Mouse (Mus musculus): ENCODE results near the gene St6galnac5. TPM values are rescaled to one million over a fixed set of nuclear protein-coding genes. Genes with fewer than 3 reads are reported as not detected.
"Not testable (repeated sequence)": the region's sequence is repeated elsewhere in the genome, so short reads cannot be mapped to it uniquely, and the experiment has no call there.

The St6galnac5 gene
- polyA plus RNA-seq, 1 experiment = 0.28 TPM

DNA sequence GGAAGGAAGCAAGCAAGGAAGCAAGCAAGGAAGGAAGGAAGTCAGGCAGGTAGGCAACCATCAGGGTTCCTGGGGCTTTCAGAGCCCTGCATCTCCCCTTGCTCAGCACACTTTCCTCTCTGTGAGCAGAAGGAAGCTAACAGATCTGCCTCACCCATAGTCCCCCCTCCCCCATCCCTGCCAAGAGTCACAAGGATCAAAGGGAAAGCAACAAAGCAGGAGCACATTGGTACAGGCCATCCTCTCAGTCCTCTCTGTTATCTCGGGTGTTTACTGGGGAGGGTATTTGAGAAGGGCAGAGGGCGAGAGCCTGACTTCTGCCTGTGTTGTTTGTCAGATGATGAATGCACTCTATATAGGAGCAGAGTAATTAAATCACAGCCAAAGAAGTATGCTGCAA lies 184.7 kb downstream of the St6galnac5 start:
- TF ChIP-seq POLR2A (IDR thresholded peaks at IDR 0.05; ENCODE audit: low read depth, low read length) (no peak), CTCF (IDR thresholded peaks at IDR 0.05; ENCODE audit: extremely low read depth, insufficient read length, insufficient replicate concordance, low read depth, low read length) (no peak)
- Histone ChIP-seq H3K27ac (ENCODE audit: insufficient read depth, low read depth, low read length) (no peak overlapping the region), H3K27me3 (ENCODE audit: control insufficient read depth, insufficient read depth, low read length) (no peaks in the 10 kb centered on the region), H3K4me1 (ENCODE audit: control insufficient read depth, insufficient read depth, insufficient read length, low read length) (no peaks in the 10 kb centered on the region), H3K36me3 (ENCODE audit: control insufficient read depth, insufficient read depth, low read length) (no peaks in the 10 kb centered on the region), H3K4me3 (ENCODE audit: low read depth, low read length) (no peak overlapping the region)
- 21% methylated on average over 2 of the region's 2 CpGs for WGBS

- 74% methylated on average over 4 of the region's 4 CpGs for WGBS
Observed at GRCm38 (mm10) chr3:152796216-152796615, 185.8 kb downstream of the St6galnac5 start.

DNA sequence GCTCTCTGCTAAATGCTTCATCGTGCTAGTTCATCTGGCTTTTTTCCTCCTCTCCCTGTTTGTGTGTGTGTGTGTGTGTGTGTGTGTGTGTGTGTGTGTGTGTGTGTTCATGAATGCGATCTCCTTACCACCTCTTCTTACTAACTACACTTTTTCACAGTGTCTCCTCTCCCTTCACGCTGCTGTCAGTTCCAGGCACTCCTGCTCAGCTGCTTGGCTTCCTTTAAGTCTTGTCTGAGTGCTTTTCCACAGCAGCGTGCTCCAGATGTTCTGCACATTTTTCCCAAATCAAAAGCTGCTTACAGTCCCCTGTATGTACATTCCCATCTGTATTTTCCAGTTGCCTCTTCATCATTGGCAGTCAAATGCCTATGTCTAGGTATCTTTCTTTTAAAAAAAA lies 189.0 kb downstream of the St6galnac5 start:
- Histone ChIP-seq H3K27ac (ENCODE audit: insufficient read depth, low read depth, low read length) (no peak overlapping the region), H3K27me3 (ENCODE audit: control insufficient read depth, insufficient read depth, low read length) (no peaks in the 10 kb centered on the region), H3K36me3 (ENCODE audit: control insufficient read depth, insufficient read depth, low read length) (0 out of 2 replicates have a peak, but pooled peaks cover 1% of the 10 kb centered on the region), H3K4me3 (ENCODE audit: low read depth, low read length) (no peak overlapping the region), H3K4me1 (ENCODE audit: control insufficient read depth, insufficient read depth, insufficient read length, low read length) (no peaks in the 10 kb centered on the region)
- 78% methylated on average over 4 of the region's 4 CpGs for WGBS
- TF ChIP-seq POLR2A (IDR thresholded peaks at IDR 0.05; ENCODE audit: low read depth, low read length) (no peak), CTCF (IDR thresholded peaks at IDR 0.05; ENCODE audit: extremely low read depth, insufficient read length, insufficient replicate concordance, low read depth, low read length) (no peak)

More at GRCm38 (mm10) chr3:152796216-152796615, 185.8 kb downstream of the St6galnac5 start:
- Histone ChIP-seq H3K27me3 (ENCODE audit: control insufficient read depth, insufficient read depth, low read length) (no peaks in the 10 kb centered on the region), H3K4me1 (ENCODE audit: control insufficient read depth, insufficient read depth, insufficient read length, low read length) (no peaks in the 10 kb centered on the region), H3K27ac (ENCODE audit: insufficient read depth, low read depth, low read length) (no peak overlapping the region), H3K36me3 (ENCODE audit: control insufficient read depth, insufficient read depth, low read length) (no peaks in the 10 kb centered on the region), H3K4me3 (ENCODE audit: low read depth, low read length) (no peak overlapping the region)
- TF ChIP-seq POLR2A (IDR thresholded peaks at IDR 0.05; ENCODE audit: low read depth, low read length) = no peak
- no peak for TF ChIP-seq CTCF (IDR thresholded peaks at IDR 0.05; ENCODE audit: extremely low read depth, insufficient read length, insufficient replicate concordance, low read depth, low read length)

GRCm38 (mm10) chr3:152792601-152793000 lies 189.4 kb downstream of the St6galnac5 start:
- 67% methylated on average over 5 of the region's 5 CpGs for WGBS
- H3K4me1 ChIP-seq (ENCODE audit: control insufficient read depth, insufficient read depth, insufficient read length, low read length) = no peaks in the 10 kb centered on the region
- H3K36me3 ChIP-seq (ENCODE audit: control insufficient read depth, insufficient read depth, low read length) = 0 out of 2 replicates have a peak, but pooled peaks cover 1% of the 10 kb centered on the region
- no peaks in the 10 kb centered on the region for H3K27me3 ChIP-seq (ENCODE audit: control insufficient read depth, insufficient read depth, low read length)
- H3K27ac ChIP-seq (ENCODE audit: insufficient read depth, low read depth, low read length) = no peak overlapping the region
- no peak overlapping the region for H3K4me3 ChIP-seq (ENCODE audit: low read depth, low read length)
- no peak for TF ChIP-seq CTCF (IDR thresholded peaks at IDR 0.05; ENCODE audit: extremely low read depth, insufficient read length, insufficient replicate concordance, low read depth, low read length)
- no peak for TF ChIP-seq POLR2A (IDR thresholded peaks at IDR 0.05; ENCODE audit: low read depth, low read length)

- not testable (repeated sequence) for H3K27me3 ChIP-seq (ENCODE audit: control insufficient read depth, insufficient read depth, low read length); H3K4me3 ChIP-seq (ENCODE audit: low read depth, low read length); H3K27ac ChIP-seq (ENCODE audit: insufficient read depth, low read depth, low read length); H3K4me1 ChIP-seq (ENCODE audit: control insufficient read depth, insufficient read depth, insufficient read length, low read length); H3K36me3 ChIP-seq (ENCODE audit: control insufficient read depth, insufficient read depth, low read length)
- 80% methylated on average over 5 of the region's 5 CpGs for WGBS
Observed at GRCm38 (mm10) chr3:152788301-152788953, 193.6 kb downstream of the St6galnac5 start.

GRCm38 (mm10) chr3:152784353-152784752 lies 197.7 kb downstream of the St6galnac5 start:
- WGBS = 86% methylated on average over 10 of the region's 13 CpGs
- not testable (repeated sequence) for H3K27me3 ChIP-seq (ENCODE audit: control insufficient read depth, insufficient read depth, low read length); H3K4me3 ChIP-seq (ENCODE audit: low read depth, low read length); H3K4me1 ChIP-seq (ENCODE audit: control insufficient read depth, insufficient read depth, insufficient read length, low read length); H3K27ac ChIP-seq (ENCODE audit: insufficient read depth, low read depth, low read length); H3K36me3 ChIP-seq (ENCODE audit: control insufficient read depth, insufficient read depth, low read length)

- Histone ChIP-seq H3K27ac (ENCODE audit: insufficient read depth, low read depth, low read length) (no peak overlapping the region), H3K4me1 (ENCODE audit: control insufficient read depth, insufficient read depth, insufficient read length, low read length) (no peaks in the 10 kb centered on the region), H3K4me3 (ENCODE audit: low read depth, low read length) (no peak overlapping the region), H3K27me3 (ENCODE audit: control insufficient read depth, insufficient read depth, low read length) (no peaks in the 10 kb centered on the region), H3K36me3 (ENCODE audit: control insufficient read depth, insufficient read depth, low read length) (0 out of 2 replicates have a peak, but pooled peaks cover 2% of the 10 kb centered on the region)
- 42% methylated on average over 7 of the region's 7 CpGs for WGBS
- TF ChIP-seq POLR2A (IDR thresholded peaks at IDR 0.05; ENCODE audit: low read depth, low read length) = no peak
- peak; percentile 78; the same call in 1 of the 2 replicates for TF ChIP-seq CTCF (IDR thresholded peaks at IDR 0.05; ENCODE audit: extremely low read depth, insufficient read length, insufficient replicate concordance, low read depth, low read length)
Observed at GRCm38 (mm10) chr3:152783792-152784191, 198.3 kb downstream of the St6galnac5 start.

All from small intestine, adult 2 months (tissue).